Mouse (Mus musculus) brain, embryonic 14.5 days (tissue): ENCODE data around the gene Kcnk1.

ENCODE experiments used
- CTCF ChIP-seq: fragments of 200-500 bp; IDR thresholded peaks from 2 replicates; pipeline ENCODE4 v1.5.1; 2012; ENCODE audit warnings: inconsistent platforms, mild to moderate bottlenecking, moderate library complexity, borderline replicate concordance; ENCODE audit not compliant: insufficient read depth, insufficient read length; ENCODE audit errors: extremely low read depth
- POLR2A ChIP-seq: fragments of 200-500 bp; IDR thresholded peaks from 2 replicates; pipeline ENCODE4 v1.6.1; 2012; ENCODE audit warnings: mild to moderate bottlenecking, inconsistent platforms, borderline replicate concordance; ENCODE audit not compliant: poor library complexity, insufficient read depth, insufficient read length, severe bottlenecking; ENCODE audit errors: extremely low read depth

GRCm38 (mm10) chr8:126045751-126046150 lies 50.8 kb downstream of the Kcnk1 start:
- TF ChIP-seq CTCF (no peak), POLR2A (no peak)
